Mouse (Mus musculus) monocyte, adult 5-6 weeks (primary cell): ENCODE results near the gene Gm45623. TPM values are rescaled to one million over a fixed set of nuclear protein-coding genes. Genes with fewer than 3 reads are reported as not detected.

ENCODE experiments used
- ATAC-seq: fragments of 153-309, 156-312 bp; replicated peaks from 2 replicates; pipeline ENCODE4 v1.8.0; 2017; ENCODE audit warnings: mild to moderate bottlenecking; ENCODE audit not compliant: low TSS enrichment, insufficient number of reproducible peaks, severe bottlenecking, poor library complexity, low FRiP score
- total RNA-seq: library from RNA; stranded (forward); fragments of 200-1000, 200-491, 200-594 nt; gene quantifications from 3 replicates; pipeline ENCODE4 v1.2.3, GENCODE M21; 2017

Gene Gm45623
- total RNA-seq: not detected in 3 replicates

GRCm38 (mm10) chr13:56753192-56753951 lies at the start of gene Gm45623:
TSS of gene Gm45623 (minus strand) at chr13:56753827.
- ATAC-seq: no peak

GRCm38 (mm10) chr13:56797459-56797858 lies 43.8 kb upstream of the Gm45623 start:
- no peak for ATAC-seq

GRCm38 (mm10) chr13:56795501-56795900 lies 41.9 kb upstream of the Gm45623 start:
- no peak for ATAC-seq

GRCm38 (mm10) chr13:56794441-56794840 lies 40.8 kb upstream of the Gm45623 start:
- no peak for ATAC-seq

GRCm38 (mm10) chr13:56792844-56793243 lies 39.2 kb upstream of the Gm45623 start:
- ATAC-seq: no peak

GRCm38 (mm10) chr13:56790683-56791082 lies 37.1 kb upstream of the Gm45623 start:
- ATAC-seq: no peak

GRCm38 (mm10) chr13:56782621-56783020 lies 29.0 kb upstream of the Gm45623 start:
- ATAC-seq: no peak

GRCm38 (mm10) chr13:56781697-56782096 lies 28.1 kb upstream of the Gm45623 start:
- ATAC-seq: no peak

- no peak for ATAC-seq
Measured at GRCm38 (mm10) chr13:56780746-56781469, 27.3 kb upstream of the Gm45623 start.

GRCm38 (mm10) chr13:56774304-56774703 lies 20.7 kb upstream of the Gm45623 start:
- no peak for ATAC-seq

GRCm38 (mm10) chr13:56773262-56773870 lies 19.7 kb upstream of the Gm45623 start:
- no peak for ATAC-seq

GRCm38 (mm10) chr13:56772592-56772991 lies 19.0 kb upstream of the Gm45623 start:
- ATAC-seq: peak; percentile 32; the same call in 1 of the 2 replicates

GRCm38 (mm10) chr13:56770786-56771185 lies 17.2 kb upstream of the Gm45623 start:
- no peak for ATAC-seq

GRCm38 (mm10) chr13:56770136-56770578 lies 16.5 kb upstream of the Gm45623 start:
- no peak for ATAC-seq

GRCm38 (mm10) chr13:56769431-56769830 lies 15.8 kb upstream of the Gm45623 start:
- no peak for ATAC-seq

- ATAC-seq: no peak
Measured at GRCm38 (mm10) chr13:56766211-56766610, 12.6 kb upstream of the Gm45623 start.

- ATAC-seq: no peak
Measured at GRCm38 (mm10) chr13:56765284-56766032, 11.8 kb upstream of the Gm45623 start.

- no peak for ATAC-seq
Measured at GRCm38 (mm10) chr13:56762446-56763229, 9.0 kb upstream of the Gm45623 start.
